Mouse (Mus musculus) myocyte (in vitro differentiated cells): Measurements from ENCODE around the gene Eef1b2.

Experiments
- MYOG ChIP-seq, 3 experiments: IDR thresholded peaks; one replicate each; pipeline ENCODE4 v1.6.1; 2011; ENCODE audit warnings: control low read depth in 2 of 3, low read depth in 2 of 3, mild to moderate bottlenecking in 2 of 3; ENCODE audit not compliant: insufficient read length in 2 of 3, control insufficient read depth in 1 of 3, insufficient read depth in 1 of 3
- POLR2A ChIP-seq: IDR thresholded peaks from one replicate; pipeline ENCODE4 v1.6.1; 2011; ENCODE audit warnings: low read depth, mild to moderate bottlenecking, control low read depth, moderate library complexity; ENCODE audit not compliant: insufficient read length
- TCF12 ChIP-seq: IDR thresholded peaks from one replicate; pipeline ENCODE4 v1.6.1; 2011; ENCODE audit warnings: mild to moderate bottlenecking, control low read depth; ENCODE audit not compliant: poor library complexity, insufficient read depth, severe bottlenecking
- TCF3 ChIP-seq: IDR thresholded peaks from one replicate; pipeline ENCODE4 v1.6.1; 2011; ENCODE audit warnings: low read depth, control low read depth; ENCODE audit not compliant: insufficient read length

- TF ChIP-seq TCF3 (no peak), MYOG (IDR thresholded peaks at IDR 0.05; ENCODE audit: control insufficient read depth in 1 of 3, insufficient read depth in 1 of 3, insufficient read length in 2 of 3, low read depth in 2 of 3) (no peak), POLR2A (no peak), TCF12 (no peak)
These were observed 37.0 kb downstream of the Eef1b2 start for GRCm38 (mm10) chr1:63213478-63214270.
